Mouse (Mus musculus) limb, embryonic 12.5 days (tissue): ENCODE measurements around the gene Syce3. TPM values are rescaled to one million over a fixed set of nuclear protein-coding genes. Genes with fewer than 3 reads are reported as not detected.
A peak's percentile ranks its signal among the peaks of the same experiment; 100 is the strongest.
"Not testable (repeated sequence)": the region's sequence is repeated elsewhere in the genome, so short reads cannot be mapped to it uniquely, and the experiment has no call there.

Experiments
- ATAC-seq: fragments of 200-750 bp; cut with Nextera tagmentation; 2 replicates; pipeline ENCODE4 v1.8.0; 2017; ENCODE audit warnings: low read depth, moderate TSS enrichment; ENCODE audit not compliant: insufficient number of reproducible peaks, insufficient read depth, low FRiP score, low TSS enrichment
- H3K27ac ChIP-seq: fragments of 300-500 bp; sonication (generic); 2 replicates; pipeline ENCODE4 v1.5.1; 2016; ENCODE audit warnings: mild to moderate bottlenecking, moderate library complexity
- H3K27me3 ChIP-seq: fragments of 300-500 bp; sonication (generic); 2 replicates; pipeline ENCODE4 v1.6.1; 2016; ENCODE audit warnings: mild to moderate bottlenecking, moderate library complexity
- H3K36me3 ChIP-seq: fragments of 300-500 bp; sonication (generic); 2 replicates; pipeline ENCODE4 v1.6.1; 2016; ENCODE audit warnings: mild to moderate bottlenecking, moderate library complexity
- H3K4me1 ChIP-seq: fragments of 300-500 bp; sonication (generic); replicated peaks from 2 replicates; pipeline ENCODE4 v1.6.1; 2016
- H3K4me2 ChIP-seq: fragments of 300-500 bp; sonication (generic); 2 replicates; pipeline ENCODE4 v1.6.1; 2016; ENCODE audit warnings: mild to moderate bottlenecking, moderate library complexity
- H3K4me3 ChIP-seq: fragments of 300-500 bp; sonication (generic); replicated peaks from 2 replicates; pipeline ENCODE4 v1.5.1; 2016; ENCODE audit warnings: mild to moderate bottlenecking
- H3K9ac ChIP-seq: fragments of 300-500 bp; sonication (generic); replicated peaks from 2 replicates; pipeline ENCODE4 v1.6.1; 2016; ENCODE audit warnings: mild to moderate bottlenecking, moderate library complexity
- H3K9me3 ChIP-seq: fragments of 300-500 bp; sonication (generic); 2 replicates; pipeline ENCODE4 v1.6.1; 2016; ENCODE audit warnings: mild to moderate bottlenecking, moderate library complexity
- WGBS: fragments of 180-500 bp; shearing (Covaris S2); methylation state at CpG from one replicate; pipeline ENCODE4 v1.1.7; 2016; 5-methylcytosine and 5-hydroxymethylcytosine counted together
- polyA plus RNA-seq: library from polyadenylated mRNA; unstranded; fragments of >200 nt; fragmentation: Nextera tagmentation; extraction: Ambion mirVana; gene quantifications from 2 replicates; pipeline ENCODE4 v1.2.1, GENCODE M21; 2016

Gene Syce3
- polyA plus RNA-seq, 1 experiment from 2014 or later, result not detected

- H3K27me3 ChIP-seq, result no peaks in the 10 kb centered on the region; the same call in 1 of the 2 replicates
- no peak overlapping the region for H3K4me3 ChIP-seq
- no peak overlapping the region for H3K27ac ChIP-seq
- WGBS, result 89% methylated on average over 6 of the region's 6 CpGs
- no peaks in the 10 kb centered on the region for H3K9me3 ChIP-seq
- peaks cover 13% of the 10 kb centered on the region; the same call in 1 of the 2 replicates for H3K36me3 ChIP-seq
- H3K4me2 ChIP-seq, result no peak overlapping the region
- no peak overlapping the region for H3K9ac ChIP-seq
- H3K4me1 ChIP-seq, result peaks cover 11% of the 10 kb centered on the region
- ATAC-seq, result no peak
Measured at GRCm38 (mm10) chr15:89431806-89432205, 21.5 kb upstream of the Syce3 start.

GRCm38 (mm10) chr15:89431271-89431670 lies 21.0 kb upstream of the Syce3 start:
- H3K4me3 ChIP-seq, result no peak overlapping the region
- no peaks in the 10 kb centered on the region; the same call in 1 of the 2 replicates for H3K27me3 ChIP-seq
- H3K4me1 ChIP-seq, result peaks cover 12% of the 10 kb centered on the region
- ATAC-seq, result no peak
- WGBS, result 87% methylated on average over 3 of the region's 3 CpGs
- H3K9ac ChIP-seq, result no peak overlapping the region
- H3K27ac ChIP-seq, result no peak overlapping the region
- no peak overlapping the region for H3K4me2 ChIP-seq
- no peaks in the 10 kb centered on the region for H3K9me3 ChIP-seq
- H3K36me3 ChIP-seq, result peaks cover 18% of the 10 kb centered on the region

- not testable (repeated sequence) for H3K9ac ChIP-seq, H3K4me2 ChIP-seq, H3K9me3 ChIP-seq, H3K27me3 ChIP-seq, H3K27ac ChIP-seq, H3K4me3 ChIP-seq, ATAC-seq
- H3K4me1 ChIP-seq, result peaks cover 17% of the 10 kb centered on the region
- WGBS, result 84% methylated on average over 9 of the region's 9 CpGs
- peaks cover 23% of the 10 kb centered on the region for H3K36me3 ChIP-seq
Measured at GRCm38 (mm10) chr15:89430771-89431170, 20.5 kb upstream of the Syce3 start.

GRCm38 (mm10) chr15:89430341-89430740 lies 20.0 kb upstream of the Syce3 start:
- peak overlapping the region; percentile 87 for H3K4me2 ChIP-seq
- peak overlapping the region; percentile 74 for H3K4me3 ChIP-seq
- 43% methylated on average over 6 of the region's 6 CpGs for whole genome bisulfite sequencing
- no peaks in the 10 kb centered on the region for H3K9me3 ChIP-seq
- H3K9ac ChIP-seq, result peak overlapping the region; percentile 75; the same call in 1 of the 2 replicates
- peaks cover 22% of the 10 kb centered on the region for H3K4me1 ChIP-seq
- H3K36me3 ChIP-seq, result peaks cover 25% of the 10 kb centered on the region
- ATAC-seq, result no peak
- H3K27me3 ChIP-seq, result no peaks in the 10 kb centered on the region
- peak overlapping the region; percentile 96 for H3K27ac ChIP-seq

- no peaks in the 10 kb centered on the region for H3K27me3 ChIP-seq
- H3K9me3 ChIP-seq, result no peaks in the 10 kb centered on the region
- 1% methylated on average over 70 of the region's 70 CpGs for WGBS
- peaks cover 25% of the 10 kb centered on the region for H3K36me3 ChIP-seq
- H3K4me3 ChIP-seq, result peak within 1 kb of the TSS; percentile 74
- peak within 1 kb of the TSS; percentile 87 for H3K4me2 ChIP-seq
- peak within 1 kb of the TSS; percentile 96 for H3K27ac ChIP-seq
- ATAC-seq, result peak; percentile 90
- H3K4me1 ChIP-seq, result peaks cover 24% of the 10 kb centered on the region
- H3K9ac ChIP-seq, result peak within 1 kb of the TSS; percentile 75
Measured at GRCm38 (mm10) chr15:89429352-89430221, 19.3 kb upstream of the Syce3 start, which contains the start of the genes C730034F03Rik, Gm44502 and Chkb. Gene C730034F03Rik, plus strand, starts transcription at chr15:89429589. Gene Gm44502, minus strand, starts transcription at chr15:89429696. Gene Chkb, minus strand, starts transcription at chr15:89429908.

GRCm38 (mm10) chr15:89428821-89429351 lies 18.6 kb upstream of the Syce3 start:
- no peaks in the 10 kb centered on the region for H3K9me3 ChIP-seq
- H3K4me1 ChIP-seq, result peaks cover 24% of the 10 kb centered on the region
- H3K9ac ChIP-seq, result peak overlapping the region; percentile 75
- peak; percentile 72; the same call in 1 of the 2 replicates for ATAC-seq
- H3K4me2 ChIP-seq, result peak overlapping the region; percentile 87
- peaks cover 25% of the 10 kb centered on the region for H3K36me3 ChIP-seq
- WGBS, result 4% methylated on average over 21 of the region's 22 CpGs
- no peaks in the 10 kb centered on the region for H3K27me3 ChIP-seq
- H3K27ac ChIP-seq, result peak overlapping the region; percentile 96; the same call in 1 of the 2 replicates
- H3K4me3 ChIP-seq, result peak overlapping the region; percentile 74

- ATAC-seq, result no peak
- H3K4me2 ChIP-seq, result peak overlapping the region; percentile 87
- WGBS, result 84% methylated on average over 19 of the region's 19 CpGs
Measured at GRCm38 (mm10) chr15:89428136-89428790, 18.0 kb upstream of the Syce3 start.

GRCm38 (mm10) chr15:89426716-89427115 lies 16.4 kb upstream of the Syce3 start:
- Histone ChIP-seq H3K9me3 (no peaks in the 10 kb centered on the region), H3K4me1 (peaks cover 24% of the 10 kb centered on the region), H3K27ac (no peak overlapping the region), H3K36me3 (peaks cover 25% of the 10 kb centered on the region), H3K9ac (no peak overlapping the region), H3K4me2 (no peak overlapping the region), H3K4me3 (no peak overlapping the region), H3K27me3 (no peaks in the 10 kb centered on the region)
- no peak for ATAC-seq
- WGBS, result 90% methylated on average over 10 of the region's 10 CpGs

More at GRCm38 (mm10) chr15:89428136-89428790, 18.0 kb upstream of the Syce3 start:
- Histone ChIP-seq H3K9me3 (no peaks in the 10 kb centered on the region), H3K27ac (no peak overlapping the region), H3K4me1 (peaks cover 24% of the 10 kb centered on the region), H3K27me3 (no peaks in the 10 kb centered on the region), H3K9ac (no peak overlapping the region; the same call in 1 of the 2 replicates), H3K36me3 (peaks cover 25% of the 10 kb centered on the region), H3K4me3 (peak overlapping the region; percentile 74)

- H3K4me1 ChIP-seq, result peaks cover 24% of the 10 kb centered on the region
- no peak within 1 kb of the TSS for H3K27ac ChIP-seq
- peak within 1 kb of the TSS; percentile 45 for H3K4me2 ChIP-seq
- peaks cover 25% of the 10 kb centered on the region for H3K36me3 ChIP-seq
- peak within 1 kb of the TSS; percentile 34; the same call in 1 of the 2 replicates for H3K9ac ChIP-seq
- ATAC-seq, result no peak
- H3K9me3 ChIP-seq, result no peaks in the 10 kb centered on the region
- H3K4me3 ChIP-seq, result no peak within 1 kb of the TSS
- WGBS, result 20% methylated on average over 6 of the region's 6 CpGs
- H3K27me3 ChIP-seq, result no peaks in the 10 kb centered on the region
Measured at GRCm38 (mm10) chr15:89425711-89426121, 15.4 kb upstream of the Syce3 start, which contains the start of gene Cpt1b. Gene Cpt1b, minus strand, starts transcription at chr15:89425863.

GRCm38 (mm10) chr15:89424621-89425020 lies 14.3 kb upstream of the Syce3 start:
- WGBS, result 86% methylated on average over 8 of the region's 8 CpGs
- ATAC-seq, result no peak
- peaks cover 20% of the 10 kb centered on the region for H3K4me1 ChIP-seq
- H3K36me3 ChIP-seq, result peaks cover 33% of the 10 kb centered on the region
- H3K27ac ChIP-seq, result no peak overlapping the region
- no peaks in the 10 kb centered on the region for H3K9me3 ChIP-seq
- no peak overlapping the region for H3K4me2 ChIP-seq
- H3K9ac ChIP-seq, result no peak overlapping the region
- H3K27me3 ChIP-seq, result no peaks in the 10 kb centered on the region
- no peak overlapping the region for H3K4me3 ChIP-seq

- WGBS, result 90% methylated on average over 9 of the region's 9 CpGs
- no peak overlapping the region for H3K4me3 ChIP-seq
- H3K9me3 ChIP-seq, result no peaks in the 10 kb centered on the region
- H3K4me1 ChIP-seq, result peaks cover 13% of the 10 kb centered on the region
- no peak overlapping the region for H3K27ac ChIP-seq
- no peak for ATAC-seq
- H3K27me3 ChIP-seq, result no peaks in the 10 kb centered on the region
- H3K4me2 ChIP-seq, result no peak overlapping the region
- peaks cover 28% of the 10 kb centered on the region for H3K36me3 ChIP-seq
- no peak overlapping the region for H3K9ac ChIP-seq
Measured at GRCm38 (mm10) chr15:89421938-89422337, 11.6 kb upstream of the Syce3 start.
